Mouse (Mus musculus) embryonic fibroblast, embryonic 13.5 days (primary cell): ENCODE results near the gene Smad6.

Experiments used
- CTCF ChIP-seq: IDR thresholded peaks from 2 replicates; pipeline ENCODE4 v1.5.1; 2011; ENCODE audit warnings: mild to moderate bottlenecking, control low read depth, low read length, moderate library complexity, borderline replicate concordance; ENCODE audit not compliant: insufficient read depth
- POLR2A ChIP-seq: IDR thresholded peaks from 2 replicates; pipeline ENCODE4 v1.6.1; 2011; ENCODE audit warnings: low read depth, mild to moderate bottlenecking, control low read depth, low read length, moderate library complexity

DNA sequence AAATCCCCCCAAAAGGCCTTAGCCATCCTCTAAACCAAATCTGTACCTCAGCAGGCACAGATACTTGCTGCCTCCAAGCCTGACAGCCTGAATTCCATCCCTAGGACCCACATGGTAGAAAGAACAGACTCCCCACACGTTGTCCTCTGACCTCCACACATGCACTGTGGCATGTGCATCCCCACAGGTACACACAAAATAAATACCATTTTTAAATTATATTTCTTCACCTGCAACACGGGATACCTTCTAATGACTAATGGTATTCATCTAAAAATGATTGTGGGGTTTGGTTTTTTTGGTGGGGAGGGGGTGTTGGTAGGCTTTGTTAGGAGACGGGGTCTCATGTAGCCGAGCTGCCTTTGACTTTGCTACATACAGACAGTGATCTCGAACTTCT is 28.6 kb downstream of the Smad6 start:
- no peak for TF ChIP-seq POLR2A
- TF ChIP-seq CTCF, result no peak
